Mouse (Mus musculus) adrenal gland, adult 2 months (tissue): ENCODE measurements at regions not wholly inside any gene's neighbourhood (a gene's known extent, or its start where the extent isn't known, plus 50 kb on each side); places are given as distances from the start of the nearest gene placed in this dataset.

Experiments used
- DNase-seq: peaks from one replicate; pipeline ENCODE4 v3.0.0; 2021

DNA sequence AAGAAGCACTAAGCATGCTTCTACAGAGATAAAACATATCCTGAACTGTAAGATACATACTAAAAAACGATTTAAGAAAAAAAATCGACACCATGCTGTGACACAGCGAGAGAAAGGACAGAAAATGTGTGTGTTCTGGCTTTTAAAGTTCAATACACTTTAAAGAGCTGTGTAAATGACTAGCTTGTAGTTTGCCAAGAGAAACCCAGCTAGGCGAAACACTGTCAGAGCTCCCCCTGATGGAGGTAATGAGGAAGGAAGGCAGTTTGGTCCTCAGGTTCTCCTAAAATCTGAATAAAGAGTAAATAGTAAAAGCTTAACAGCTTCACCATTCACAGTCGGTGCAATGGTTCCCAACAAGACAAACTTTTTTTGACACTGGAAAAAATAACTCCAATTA is 67.1 kb upstream of the Gabrg2 start:
- DNase-seq: peak; percentile 20

- DNase-seq: no peak
Observed at GRCm38 (mm10) chr11:42051567-42051966, 50.9 kb upstream of the Gabrg2 start.
